Mouse (Mus musculus): Measurements from ENCODE around the gene Slc4a2.
A peak's percentile ranks its signal among the peaks of the same experiment; 100 is the strongest.

DNA sequence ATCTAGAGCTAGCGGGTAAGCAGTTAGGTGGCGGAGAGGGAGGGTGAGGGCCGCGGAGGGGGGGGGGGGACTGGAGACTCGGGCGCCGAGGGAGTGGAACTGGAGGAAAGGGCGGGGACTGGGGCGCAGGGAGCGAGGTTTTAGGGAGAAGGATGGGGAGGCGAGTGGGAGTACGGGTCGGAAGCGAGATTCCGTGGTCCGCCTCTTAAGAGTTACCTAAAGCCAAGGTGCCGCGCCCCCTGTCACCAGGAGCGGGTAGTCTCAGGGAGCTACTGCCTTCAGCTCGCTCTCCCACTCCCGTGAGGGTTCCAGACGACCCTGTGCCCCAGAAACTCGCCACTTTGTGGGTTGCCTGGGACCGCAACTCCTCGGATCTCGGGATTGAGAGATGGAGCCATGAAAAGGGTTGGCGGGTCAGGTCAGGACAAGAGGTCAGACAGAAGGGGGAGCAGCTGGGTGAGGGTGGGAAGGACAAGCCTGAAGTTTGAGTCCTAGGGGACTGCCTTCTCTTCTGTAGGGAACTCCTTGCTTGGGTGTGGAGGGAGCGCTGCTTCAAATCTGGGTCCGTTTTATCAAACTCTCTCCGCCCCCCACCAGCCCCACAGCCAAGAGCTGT lies 1.9 kb downstream of the Slc4a2 start:
- no peak for TF ChIP-seq POLR2A (IDR thresholded peaks at IDR 0.05; ENCODE audit: borderline replicate concordance, control insufficient read depth, low read depth, low read length)
- TF ChIP-seq CTCF (IDR thresholded peaks at IDR 0.05; ENCODE audit: control insufficient read depth, insufficient read depth, low read length): peak; percentile 17; the same call in 1 of the 2 replicates

All from bone marrow, adult 2 months (tissue).